Mouse (Mus musculus) intestine, postnatal 0 days (tissue): ENCODE data around the gene Akt1s1. TPM values are rescaled to one million over a fixed set of nuclear protein-coding genes. Genes with fewer than 3 reads are reported as not detected.

ENCODE experiments used
- ATAC-seq: fragments of 200-750 bp; cut with Nextera tagmentation; 2 replicates; pipeline ENCODE4 v1.8.0; 2017; ENCODE audit warnings: mild to moderate bottlenecking, moderate TSS enrichment, moderate library complexity
- H3K27ac ChIP-seq: fragments of 300-500 bp; sonication (generic); 2 replicates; pipeline ENCODE4 v1.5.1; 2014; ENCODE audit warnings: mild to moderate bottlenecking, low read depth, low read length, moderate library complexity
- H3K27me3 ChIP-seq: fragments of 300-500 bp; sonication (generic); replicated peaks from 2 replicates; pipeline ENCODE4 v1.6.1; 2014; ENCODE audit warnings: low read length, mixed read lengths; ENCODE audit not compliant: control insufficient read depth, insufficient read depth
- H3K36me3 ChIP-seq: fragments of 300-500 bp; sonication (generic); 2 replicates; pipeline ENCODE4 v1.6.1; 2014; ENCODE audit warnings: mild to moderate bottlenecking, moderate library complexity; ENCODE audit not compliant: control insufficient read depth, insufficient read depth
- H3K4me1 ChIP-seq: fragments of 300-500 bp; sonication (generic); replicated peaks from 2 replicates; pipeline ENCODE4 v1.6.1; 2014; ENCODE audit warnings: antibody characterized with exemption, low read length, mixed read lengths; ENCODE audit not compliant: control insufficient read depth, insufficient read depth
- H3K4me2 ChIP-seq: fragments of 300-500 bp; sonication (generic); replicated peaks from 2 replicates; pipeline ENCODE4 v1.6.1; 2014; ENCODE audit warnings: low read depth, mild to moderate bottlenecking, moderate library complexity
- H3K4me3 ChIP-seq: fragments of 300-500 bp; sonication (generic); 2 replicates; pipeline ENCODE4 v1.5.1; 2014; ENCODE audit warnings: low read depth, low read length
- H3K9ac ChIP-seq: fragments of 300-500 bp; sonication (generic); 2 replicates; pipeline ENCODE4 v1.6.1; 2014; ENCODE audit warnings: mild to moderate bottlenecking, low read depth, low read length
- H3K9me3 ChIP-seq: fragments of 300-500 bp; sonication (generic); 2 replicates; pipeline ENCODE4 v1.6.1; 2016; ENCODE audit warnings: mixed run types; ENCODE audit not compliant: control insufficient read depth
- CTCF ChIP-seq: sonication (generic); IDR thresholded peaks from 2 replicates; pipeline ENCODE4 v1.5.1; 2016; ENCODE audit warnings: low read depth, mild to moderate bottlenecking, control low read depth, antibody characterized with exemption, moderate library complexity
- whole genome bisulfite sequencing: fragments of 180-500 bp; shearing (Covaris S2); extraction: QIAGEN DNeasy Blood & Tissue Kit; methylation state at CpG from one replicate; pipeline ENCODE4 v1.1.7; 2014; 5-methylcytosine and 5-hydroxymethylcytosine counted together
- polyA plus RNA-seq: library from polyadenylated mRNA; unstranded; fragments of >200 nt; fragmentation: Nextera tagmentation; extraction: Ambion mirVana; gene quantifications from 2 replicates; pipeline ENCODE4 v1.2.1, GENCODE M21; 2015

Gene Akt1s1
- polyA plus RNA-seq, 1 experiment from 2014 or later: 76.5 TPM

- 16% methylated on average over 6 of the region's 6 CpGs for WGBS
- peak overlapping the region; percentile 86 for H3K4me2 ChIP-seq
- peaks cover 6% of the 10 kb centered on the region; the same call in 1 of the 2 replicates for H3K4me1 ChIP-seq
- peak overlapping the region; percentile 85 for H3K9ac ChIP-seq
- H3K4me3 ChIP-seq: peak overlapping the region; percentile 86
- peaks cover 3% of the 10 kb centered on the region; the same call in 1 of the 2 replicates for H3K36me3 ChIP-seq
- no peak for TF ChIP-seq CTCF
- H3K27me3 ChIP-seq: no peaks in the 10 kb centered on the region
- ATAC-seq: peak; percentile 34
- H3K27ac ChIP-seq: peak overlapping the region; percentile 91; the same call in 1 of the 2 replicates
- no peaks in the 10 kb centered on the region for H3K9me3 ChIP-seq
Observed at GRCm38 (mm10) chr7:44891611-44892010, 42.8 kb downstream of the Akt1s1 start.

DNA sequence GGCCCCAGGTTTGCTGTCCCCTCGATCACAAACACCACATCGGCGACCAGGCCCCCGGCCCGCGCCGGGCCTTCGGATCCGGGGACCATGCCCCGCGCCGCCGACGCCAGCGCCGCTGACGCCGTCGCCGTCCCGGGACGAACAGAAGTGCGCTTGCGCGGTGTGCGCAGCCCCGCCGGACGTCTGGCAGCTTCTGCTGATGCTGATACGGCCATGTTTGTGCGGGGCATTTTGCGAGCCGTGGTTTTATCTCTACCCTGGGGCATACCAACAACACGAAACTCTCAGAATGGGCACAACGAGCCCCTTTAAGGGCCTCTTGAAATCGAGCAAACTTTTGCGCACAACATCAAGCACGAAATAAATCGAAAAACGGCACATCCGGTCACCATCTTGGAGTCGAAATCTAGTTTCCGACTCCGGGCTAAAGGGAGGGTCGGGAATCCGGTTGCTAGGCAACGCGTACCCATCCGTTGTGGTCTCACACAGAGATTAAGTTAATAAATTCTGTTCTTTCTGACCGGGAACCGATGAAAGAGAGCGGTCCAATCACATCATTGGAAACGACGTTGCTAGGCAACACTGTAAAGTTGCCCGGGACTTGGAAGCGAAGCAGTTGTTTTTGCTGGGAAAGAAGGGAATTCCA lies 43.6 kb downstream of the Akt1s1 start, which contains the start of gene Med25:
TSS of gene Med25 (minus strand) at position 437 of the 646 bp plus-strand sequence.
- H3K4me3 ChIP-seq: peak within 1 kb of the TSS; percentile 86
- H3K4me2 ChIP-seq: peak within 1 kb of the TSS; percentile 86
- peaks cover 3% of the 10 kb centered on the region; the same call in 1 of the 2 replicates for H3K36me3 ChIP-seq
- no peak for TF ChIP-seq CTCF
- ATAC-seq: peak; percentile 55
- peak within 1 kb of the TSS; percentile 85 for H3K9ac ChIP-seq
- no peaks in the 10 kb centered on the region for H3K9me3 ChIP-seq
- peak within 1 kb of the TSS; percentile 91 for H3K27ac ChIP-seq
- H3K27me3 ChIP-seq: no peaks in the 10 kb centered on the region
- WGBS: under 1% methylated on average over 54 of the region's 56 CpGs
- H3K4me1 ChIP-seq: peaks cover 6% of the 10 kb centered on the region; the same call in 1 of the 2 replicates

DNA sequence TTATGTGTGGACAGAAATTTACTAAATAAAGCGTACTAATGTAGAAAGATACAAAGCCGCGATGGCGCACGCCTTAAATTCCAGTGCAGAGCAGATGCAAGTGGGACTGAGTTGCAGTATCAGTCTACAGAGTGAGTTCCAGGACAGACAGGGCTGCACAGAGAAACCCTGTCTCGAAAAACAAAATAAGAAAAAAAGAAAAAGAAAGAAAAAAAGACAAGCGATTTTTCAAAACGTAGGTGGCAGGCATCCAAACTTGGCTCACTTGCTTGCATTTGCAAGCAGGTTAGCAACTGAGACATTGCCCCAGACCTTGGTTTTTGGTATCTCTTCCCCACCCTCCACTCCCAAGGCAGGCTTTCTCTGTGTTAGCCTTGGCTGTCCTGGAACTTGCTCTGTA lies 44.4 kb downstream of the Akt1s1 start:
- H3K36me3 ChIP-seq: peaks cover 3% of the 10 kb centered on the region; the same call in 1 of the 2 replicates
- no peak for TF ChIP-seq CTCF
- no peak overlapping the region for H3K4me2 ChIP-seq
- no peak for ATAC-seq
- no peak overlapping the region for H3K9ac ChIP-seq
- peaks cover 6% of the 10 kb centered on the region; the same call in 1 of the 2 replicates for H3K4me1 ChIP-seq
- H3K27me3 ChIP-seq: no peaks in the 10 kb centered on the region
- no peak overlapping the region; the same call in 1 of the 2 replicates for H3K4me3 ChIP-seq
- H3K9me3 ChIP-seq: no peaks in the 10 kb centered on the region
- H3K27ac ChIP-seq: peak overlapping the region; percentile 42; the same call in 1 of the 2 replicates
- WGBS: 18% methylated on average over 8 of the region's 8 CpGs

DNA sequence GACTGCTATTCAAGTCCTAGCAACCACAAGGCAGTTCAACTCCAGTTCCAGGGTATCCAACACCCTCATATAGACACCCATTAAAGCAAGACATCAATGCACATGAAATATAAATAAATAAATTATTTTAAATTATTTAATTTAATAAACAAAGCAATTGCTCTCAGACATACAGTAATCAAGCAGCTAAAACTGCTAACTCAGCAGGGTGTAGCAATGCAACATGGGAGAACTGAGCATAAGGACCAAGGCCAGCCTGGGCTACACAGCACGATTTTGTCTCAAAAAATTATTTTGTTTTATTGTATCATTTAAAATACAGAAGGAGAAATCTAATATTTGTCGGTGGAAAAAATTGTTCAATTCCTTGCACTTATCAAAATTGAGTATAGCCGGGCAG lies 45.4 kb downstream of the Akt1s1 start:
- ATAC-seq: no peak

DNA sequence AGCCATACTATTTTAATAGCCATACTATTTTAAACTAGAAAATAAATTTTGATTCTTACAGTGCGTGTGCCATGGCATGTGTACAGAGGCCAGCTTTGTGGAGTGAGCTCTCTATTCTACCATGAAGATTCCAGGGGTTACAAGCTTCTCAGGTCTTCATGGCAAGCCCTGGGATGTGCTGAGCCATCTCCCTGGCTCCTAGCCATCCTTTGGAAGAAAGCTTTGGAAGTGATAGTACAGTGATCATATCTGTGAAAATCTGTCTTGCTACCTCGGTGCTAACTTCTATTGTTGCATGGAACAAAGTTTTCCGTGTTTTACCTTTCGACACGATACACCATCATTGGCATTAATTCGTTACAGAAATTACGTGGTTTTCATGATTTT lies 46.4 kb downstream of the Akt1s1 start:
- no peaks in the 10 kb centered on the region for H3K9me3 ChIP-seq
- 66% methylated on average over 7 of the region's 7 CpGs for WGBS
- H3K27me3 ChIP-seq: no peaks in the 10 kb centered on the region
- ATAC-seq: no peak
- peak overlapping the region; percentile 49 for H3K4me3 ChIP-seq
- peaks cover 9% of the 10 kb centered on the region for H3K36me3 ChIP-seq
- peaks cover 6% of the 10 kb centered on the region; the same call in 1 of the 2 replicates for H3K4me1 ChIP-seq
- no peak overlapping the region for H3K27ac ChIP-seq
- no peak overlapping the region for H3K9ac ChIP-seq
- peak overlapping the region; percentile 86 for H3K4me2 ChIP-seq
- no peak for TF ChIP-seq CTCF

More for the DNA sequence above, 45.4 kb downstream of the Akt1s1 start:
- Histone ChIP-seq H3K27me3 (no peaks in the 10 kb centered on the region), H3K9ac (no peak overlapping the region), H3K4me3 (no peak overlapping the region), H3K9me3 (no peaks in the 10 kb centered on the region), H3K36me3 (no peaks in the 10 kb centered on the region; the same call in 1 of the 2 replicates), H3K27ac (no peak overlapping the region), H3K4me2 (no peak overlapping the region), H3K4me1 (peaks cover 6% of the 10 kb centered on the region; the same call in 1 of the 2 replicates)
- WGBS: 81% methylated on average over 3 of the region's 3 CpGs
- no peak for TF ChIP-seq CTCF

DNA sequence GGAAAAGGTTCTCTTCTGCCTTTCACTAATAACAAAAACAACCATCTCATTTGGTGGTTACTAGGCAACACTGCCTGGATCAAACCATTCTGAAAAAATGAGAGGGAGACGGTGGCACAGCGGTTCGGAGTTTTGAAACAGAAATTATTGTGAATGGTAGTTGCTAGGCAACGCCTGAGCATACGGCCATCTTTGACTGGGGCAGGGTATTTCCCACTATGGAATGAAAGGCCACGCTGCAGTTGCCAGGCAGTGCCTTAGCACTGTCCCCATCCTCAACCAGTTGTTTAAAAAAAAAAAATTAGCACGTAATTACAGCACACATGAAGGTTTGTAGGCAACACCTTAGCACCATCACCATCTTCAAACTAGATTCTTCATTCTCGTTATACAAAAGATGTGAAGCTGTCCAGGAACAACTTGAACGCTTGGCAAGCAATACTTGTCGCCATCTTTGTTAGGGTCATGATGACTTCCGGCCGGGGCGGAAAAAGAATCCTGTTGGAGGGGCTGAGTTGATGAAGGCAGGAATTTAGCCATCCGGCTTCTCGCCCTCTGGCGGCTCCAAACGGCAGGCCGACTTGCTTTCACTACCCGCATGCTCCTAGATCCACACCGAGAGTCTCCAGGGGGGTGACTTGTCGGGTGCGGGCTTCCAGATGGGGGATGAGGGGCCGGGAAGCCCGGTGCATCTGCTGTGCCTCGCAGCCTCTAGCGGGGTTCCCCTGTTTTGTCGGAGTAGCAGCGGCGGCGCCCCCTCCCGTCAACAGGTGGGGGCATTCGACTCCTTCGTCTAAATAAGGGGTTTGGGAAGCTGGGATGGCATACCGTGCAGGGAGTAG lies 47.0 kb downstream of the Akt1s1 start, which contains the start of gene Fuz:
TSS of gene Fuz (plus strand) at position 487 of the 842 bp plus-strand sequence.
- under 1% methylated on average over 34 of the region's 34 CpGs for WGBS

More for the DNA sequence above, 47.0 kb downstream of the Akt1s1 start, which contains the start of gene Fuz:
- H3K4me1 ChIP-seq: 0 out of 2 replicates have a peak, but pooled peaks cover under 1% of the 10 kb centered on the region
- no peaks in the 10 kb centered on the region for H3K9me3 ChIP-seq
- H3K4me2 ChIP-seq: peak within 1 kb of the TSS; percentile 86
- peak within 1 kb of the TSS; percentile 16 for H3K27ac ChIP-seq
- ATAC-seq: peak; percentile 43
- TF ChIP-seq CTCF: peak; percentile 79
- no peaks in the 10 kb centered on the region for H3K27me3 ChIP-seq
- H3K4me3 ChIP-seq: peak within 1 kb of the TSS; percentile 49
- peak within 1 kb of the TSS; percentile 61 for H3K9ac ChIP-seq
- peaks cover 14% of the 10 kb centered on the region for H3K36me3 ChIP-seq
